Mouse (Mus musculus) heart, postnatal 0 days (tissue): ENCODE measurements at regions not wholly inside any gene's neighbourhood (a gene's known extent, or its start where the extent isn't known, plus 50 kb on each side); places are given as distances from the start of the nearest gene placed in this dataset.

Experiments
- ATAC-seq: fragments of 200-750 bp; cut with Nextera tagmentation; 2 replicates; pipeline ENCODE4 v1.8.0; 2017; ENCODE audit warnings: low read depth, moderate number of reproducible peaks, moderate library complexity; ENCODE audit not compliant: insufficient read depth
- DNase-seq: peaks from one replicate; pipeline ENCODE4 v3.0.0-alpha.2; 2016; ENCODE audit warnings: low spot score
- H3K27ac ChIP-seq: fragments of 300-500 bp; sonication (generic); 2 replicates; pipeline ENCODE4 v1.5.1; 2014; ENCODE audit warnings: low read depth, mild to moderate bottlenecking
- H3K27me3 ChIP-seq: fragments of 300-500 bp; sonication (generic); 2 replicates; pipeline ENCODE4 v1.6.1; 2014; ENCODE audit warnings: low read length, mixed read lengths; ENCODE audit not compliant: control insufficient read depth, insufficient read depth
- H3K36me3 ChIP-seq: fragments of 300-500 bp; sonication (generic); replicated peaks from 2 replicates; pipeline ENCODE4 v1.6.1; 2014; ENCODE audit warnings: low read length, mixed read lengths; ENCODE audit not compliant: control insufficient read depth, insufficient read depth
- H3K4me1 ChIP-seq: fragments of 300-500 bp; sonication (generic); 2 replicates; pipeline ENCODE4 v1.6.1; 2014; ENCODE audit warnings: antibody characterized with exemption; ENCODE audit not compliant: control insufficient read depth, insufficient read depth
- H3K4me2 ChIP-seq: fragments of 300-500 bp; sonication (generic); 2 replicates; pipeline ENCODE4 v1.6.1; 2014; ENCODE audit warnings: low read depth, mild to moderate bottlenecking, low read length, moderate library complexity
- H3K4me3 ChIP-seq: fragments of 300-500 bp; sonication (generic); 2 replicates; pipeline ENCODE4 v1.5.1; 2014; ENCODE audit warnings: low read depth, low read length
- H3K9ac ChIP-seq: fragments of 300-500 bp; sonication (generic); replicated peaks from 2 replicates; pipeline ENCODE4 v1.6.1; 2014; ENCODE audit warnings: low read depth, low read length, mixed read lengths
- H3K9me3 ChIP-seq: fragments of 300-500 bp; sonication (generic); replicated peaks from 2 replicates; pipeline ENCODE4 v1.6.1; 2016; ENCODE audit warnings: low read length; ENCODE audit not compliant: control insufficient read depth
- CTCF ChIP-seq: IDR thresholded peaks from 2 replicates; pipeline ENCODE4 v1.5.1; 2016; ENCODE audit warnings: antibody characterized with exemption, control low read depth, low read depth
- EP300 ChIP-seq: IDR thresholded peaks from 2 replicates; pipeline ENCODE4 v1.6.1; 2016; ENCODE audit warnings: antibody characterized with exemption, low read depth
- WGBS: fragments of 180-500 bp; shearing (Covaris S2); extraction: QIAGEN DNeasy Blood & Tissue Kit; methylation state at CpG from one replicate; pipeline ENCODE4 v1.1.7; 2014; 5-methylcytosine and 5-hydroxymethylcytosine counted together

DNA sequence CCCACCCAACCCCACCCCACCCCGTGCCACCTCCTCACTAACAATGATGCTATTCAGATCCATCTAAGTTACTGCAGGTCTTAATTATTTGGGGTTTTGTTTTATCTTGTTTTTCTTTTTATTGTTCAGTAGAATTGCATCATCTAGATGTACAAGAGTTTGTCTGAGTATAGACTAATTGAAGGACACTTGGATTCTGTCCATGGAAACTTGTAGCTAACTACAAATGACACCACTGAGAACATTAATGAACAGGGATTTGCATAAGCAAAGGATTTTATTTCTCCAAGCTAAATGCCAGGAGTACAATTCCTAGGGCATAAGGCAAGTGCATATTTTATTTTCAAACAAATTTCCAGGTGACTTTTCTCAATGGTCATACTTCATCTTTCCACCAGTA is 318.4 kb upstream of the Slc7a11 start:
- no peak overlapping the region for H3K27ac ChIP-seq
- H3K9me3 ChIP-seq, result no peaks in the 10 kb centered on the region
- DNase-seq, result no peak
- 0% methylated on average over 1 of the region's 1 CpGs for WGBS
- no peak overlapping the region for H3K4me2 ChIP-seq
- TF ChIP-seq CTCF (no peak), EP300 (no peak)
- no peaks in the 10 kb centered on the region for H3K36me3 ChIP-seq
- no peak overlapping the region for H3K4me3 ChIP-seq
- no peaks in the 10 kb centered on the region for H3K27me3 ChIP-seq
- H3K4me1 ChIP-seq, result no peaks in the 10 kb centered on the region
- no peak for ATAC-seq
- no peak overlapping the region for H3K9ac ChIP-seq

DNA sequence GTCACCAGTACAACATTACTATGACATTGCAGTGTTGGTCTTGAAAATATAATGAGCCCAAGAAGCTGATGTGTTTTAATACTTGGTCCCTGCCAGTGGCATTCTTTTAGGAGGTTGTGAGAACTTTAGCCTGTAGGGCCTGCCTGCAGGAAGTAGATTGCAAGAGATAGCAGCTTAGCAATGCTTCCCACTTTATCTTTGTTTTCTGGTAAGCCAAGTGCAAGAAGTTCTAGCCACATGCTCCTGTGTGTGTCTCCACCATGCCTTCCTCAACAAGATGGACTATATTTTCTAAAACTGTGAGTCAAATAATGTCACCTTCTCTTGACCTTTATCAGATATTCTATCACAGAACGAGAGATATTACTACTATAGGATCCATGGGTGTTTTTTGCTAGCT is 314.7 kb upstream of the Slc7a11 start:
- H3K4me1 ChIP-seq, result no peaks in the 10 kb centered on the region
- no peaks in the 10 kb centered on the region for H3K27me3 ChIP-seq
- H3K36me3 ChIP-seq, result no peaks in the 10 kb centered on the region
- ATAC-seq, result no peak
- no peak overlapping the region for H3K4me2 ChIP-seq
- no peak for TF ChIP-seq CTCF
- no peak for TF ChIP-seq EP300
- no peak overlapping the region for H3K9ac ChIP-seq
- DNase-seq, result no peak
- no peak overlapping the region for H3K4me3 ChIP-seq
- H3K9me3 ChIP-seq, result no peaks in the 10 kb centered on the region
- 61% methylated on average over 1 of the region's 1 CpGs for WGBS
- H3K27ac ChIP-seq, result no peak overlapping the region

DNA sequence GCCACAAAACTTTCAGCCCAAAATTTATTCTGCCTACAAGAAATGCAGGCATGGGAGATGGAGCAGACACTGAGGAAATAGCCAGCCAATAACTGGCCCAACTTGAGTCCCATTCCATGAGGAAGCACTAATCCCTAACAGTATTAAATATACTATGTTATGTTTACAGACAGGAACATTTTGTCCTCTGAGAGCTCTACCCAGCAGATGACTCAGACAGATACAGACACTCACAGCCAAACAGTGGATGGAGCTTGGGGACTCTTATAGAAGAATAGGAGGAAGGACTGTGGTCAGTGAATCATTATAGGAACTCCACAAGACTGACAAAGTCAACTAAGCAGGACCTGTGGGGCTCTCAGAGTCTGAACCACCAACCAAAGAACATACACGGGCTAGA is 293.8 kb upstream of the Slc7a11 start:
- H3K36me3 ChIP-seq, result no peaks in the 10 kb centered on the region
- 68% methylated on average over 1 of the region's 1 CpGs for WGBS
- no peak for ATAC-seq
- no peak for DNase-seq
- H3K9ac ChIP-seq, result no peak overlapping the region
- H3K27ac ChIP-seq, result no peak overlapping the region
- H3K4me1 ChIP-seq, result no peaks in the 10 kb centered on the region
- no peaks in the 10 kb centered on the region for H3K27me3 ChIP-seq
- no peak overlapping the region for H3K4me3 ChIP-seq
- H3K4me2 ChIP-seq, result no peak overlapping the region
- no peaks in the 10 kb centered on the region for H3K9me3 ChIP-seq
- TF ChIP-seq CTCF (no peak), EP300 (no peak)

DNA sequence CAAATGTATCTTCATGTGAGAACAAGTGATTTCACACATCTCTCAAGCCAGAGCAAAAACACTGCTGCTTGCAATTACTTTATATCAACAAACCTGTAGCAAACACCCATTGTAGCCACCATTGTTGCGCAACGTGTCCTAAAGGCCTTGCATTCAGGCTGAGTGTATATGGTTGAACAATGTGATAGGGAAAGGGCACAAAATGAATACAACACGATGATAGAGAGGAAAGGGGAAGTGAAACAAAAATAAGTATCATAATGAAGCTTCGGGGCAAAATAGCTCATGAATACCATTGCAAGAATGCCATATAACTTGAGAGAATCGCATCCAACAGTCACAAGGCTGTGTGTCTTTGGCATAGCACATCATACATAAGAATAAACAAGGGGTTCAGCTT is 275.6 kb upstream of the Slc7a11 start:
- Histone ChIP-seq H3K27ac (no peak overlapping the region), H3K4me2 (no peak overlapping the region), H3K36me3 (no peaks in the 10 kb centered on the region), H3K9me3 (no peaks in the 10 kb centered on the region), H3K4me1 (no peaks in the 10 kb centered on the region), H3K4me3 (no peak overlapping the region), H3K9ac (no peak overlapping the region), H3K27me3 (no peaks in the 10 kb centered on the region)
- WGBS, result 81% methylated on average over 5 of the region's 5 CpGs
- ATAC-seq (no peak), DNase-seq (no peak)
- TF ChIP-seq EP300 (no peak), CTCF (no peak)

DNA sequence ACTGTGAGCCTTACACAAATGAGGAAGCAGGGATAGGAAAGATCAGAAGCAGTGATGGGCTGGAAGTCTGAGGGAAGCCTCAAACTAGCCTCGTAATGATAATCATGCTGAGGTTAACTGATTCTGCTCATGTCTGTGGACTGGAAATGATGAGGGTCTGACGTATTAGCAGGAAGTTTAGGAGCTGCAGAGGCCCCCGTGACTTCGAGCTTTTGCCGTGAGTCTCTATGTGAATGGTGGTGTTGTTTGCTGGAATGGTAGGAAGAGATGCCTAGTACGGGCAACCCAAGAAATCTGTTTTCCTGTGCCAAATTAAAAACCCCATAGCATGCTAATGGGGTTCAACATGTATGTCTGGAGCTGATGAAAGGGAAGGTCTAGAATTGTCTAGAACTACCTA is 270.0 kb upstream of the Slc7a11 start:
- H3K27me3 ChIP-seq, result no peaks in the 10 kb centered on the region
- WGBS, result 90% methylated on average over 6 of the region's 6 CpGs
- H3K27ac ChIP-seq, result no peak overlapping the region
- H3K4me3 ChIP-seq, result no peak overlapping the region
- no peak overlapping the region for H3K4me2 ChIP-seq
- no peaks in the 10 kb centered on the region for H3K9me3 ChIP-seq
- no peaks in the 10 kb centered on the region for H3K36me3 ChIP-seq
- DNase-seq, result no peak
- H3K4me1 ChIP-seq, result no peaks in the 10 kb centered on the region
- no peak for ATAC-seq
- H3K9ac ChIP-seq, result no peak overlapping the region
- no peak for TF ChIP-seq EP300
- TF ChIP-seq CTCF, result no peak

DNA sequence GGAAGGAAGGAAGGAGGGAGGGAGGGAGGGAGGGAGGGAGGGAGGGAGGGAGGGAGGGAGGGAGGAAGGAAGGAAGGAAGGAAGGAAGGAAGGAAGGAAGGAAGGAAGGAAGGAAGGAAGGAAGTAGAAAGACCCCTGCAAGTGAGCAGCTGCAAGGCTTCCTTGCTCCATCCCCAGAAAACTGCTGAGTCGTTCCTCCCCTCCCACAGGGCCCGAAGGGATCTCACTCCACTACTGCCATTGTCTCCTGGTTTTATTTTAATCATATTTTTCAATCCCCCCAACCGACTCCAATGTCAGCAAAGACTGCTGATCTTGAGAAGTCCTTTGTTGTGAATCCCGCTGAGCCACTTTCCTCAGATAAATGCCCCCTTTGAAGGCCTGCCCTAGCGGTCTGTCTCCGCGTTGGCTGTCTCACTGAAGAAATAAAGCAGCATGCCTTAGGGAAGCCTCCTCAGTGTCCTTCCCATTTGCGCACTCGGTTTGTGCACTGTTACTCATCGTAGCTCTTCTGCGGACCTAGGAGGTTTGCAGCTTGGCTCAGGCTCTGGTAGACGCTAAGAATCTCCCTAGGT is 266.1 kb upstream of the Slc7a11 start:
- ATAC-seq, result no peak

More for the DNA sequence above, 266.1 kb upstream of the Slc7a11 start:
- Histone ChIP-seq H3K27ac (no peak overlapping the region), H3K4me1 (no peaks in the 10 kb centered on the region), H3K36me3 (no peaks in the 10 kb centered on the region), H3K4me2 (no peak overlapping the region), H3K27me3 (no peaks in the 10 kb centered on the region), H3K9ac (no peak overlapping the region), H3K4me3 (no peak overlapping the region), H3K9me3 (no peaks in the 10 kb centered on the region)
- no peak for DNase-seq
- WGBS, result 32% methylated on average over 12 of the region's 12 CpGs
- no peak for TF ChIP-seq EP300
- TF ChIP-seq CTCF, result no peak
